8 mouse cellular contexts compared by ENCODE assay signal in genomic region chr2:28467860-28468485, GRCm38 (mm10). TPM values are rescaled to one million over a fixed set of nuclear protein-coding genes. Genes with fewer than 3 reads are reported as not detected.
A peak's percentile ranks its signal among the peaks of the same experiment; 100 is the strongest.
DNase-seq lines count a peak whose midpoint lies in the region; ATAC-seq and TF ChIP-seq lines count a peak whose summit lies in the region.

TSS of gene Mrps2 (plus strand) at chr2:28468066.

- peaks cover 21% of the 10 kb centered on the region for H3K27me3 ChIP-seq in heart, embryonic 10.5 days (ENCODE audit: insufficient read depth, poor library complexity, severe bottlenecking)
- H3K27me3 ChIP-seq in kidney, embryonic 15.5 days: peaks cover 12% of the 10 kb centered on the region

- H3K9me3 ChIP-seq in heart, embryonic 10.5 days: 0 out of 2 replicates have a peak, but pooled peaks cover 2% of the 10 kb centered on the region
- 0 out of 2 replicates have a peak, but pooled peaks cover 8% of the 10 kb centered on the region for H3K9me3 ChIP-seq in kidney, embryonic 15.5 days (replicated peaks)

- under 1% methylated on average over 52 of the region's 52 CpGs for WGBS in bone marrow, adult 2 months
- under 1% methylated on average over 52 of the region's 52 CpGs for WGBS in heart, embryonic 10.5 days
- under 1% methylated on average over 52 of the region's 52 CpGs for WGBS in kidney, embryonic 15.5 days

- no peak within 1 kb of the TSS for H3K27ac ChIP-seq in bone marrow, adult 2 months (ENCODE audit: control insufficient read depth, insufficient read depth, low read depth, low read length, poor library complexity)
- H3K27ac ChIP-seq in embryonic fibroblast, embryonic 13.5 days (ENCODE audit: insufficient read depth, low read length): no peak within 1 kb of the TSS
- H3K27ac ChIP-seq in heart, embryonic 10.5 days: peak within 1 kb of the TSS; percentile 95
- no peak within 1 kb of the TSS for H3K27ac ChIP-seq in kidney, embryonic 15.5 days

- H3K4me1 ChIP-seq in bone marrow, adult 2 months (ENCODE audit: control insufficient read depth, insufficient read depth, low read length): no peaks in the 10 kb centered on the region; the same call in 1 of the 2 replicates
- H3K4me1 ChIP-seq in embryonic fibroblast, embryonic 13.5 days (ENCODE audit: control insufficient read depth, insufficient read depth, low read length): no peaks in the 10 kb centered on the region
- peaks cover 25% of the 10 kb centered on the region for H3K4me1 ChIP-seq in heart, embryonic 10.5 days
- peaks cover 20% of the 10 kb centered on the region for H3K4me1 ChIP-seq in kidney, embryonic 15.5 days

- DNase-seq in 416B (ENCODE audit: low read depth) (peak; percentile 92), liver (peak; percentile 82)
- DNase-seq in heart, embryonic 10.5 days (ENCODE audit: low spot score): peak; percentile 95
- peak; percentile 80 to 92 for DNase-seq in spleen, postnatal 4 days (ENCODE audit: low spot score in 2 of 2)

- peak within 1 kb of the TSS; percentile 79 for H3K9ac ChIP-seq in kidney, embryonic 15.5 days

- peak; percentile 68; the same call in 1 of the 2 replicates for TF ChIP-seq POLR2A in bone marrow, adult 2 months (IDR thresholded peaks at IDR 0.05; ENCODE audit: borderline replicate concordance, control insufficient read depth, low read depth, low read length)
- TF ChIP-seq POLR2A in embryonic fibroblast, embryonic 13.5 days (IDR thresholded peaks at IDR 0.05; ENCODE audit: low read depth, low read length): peak; percentile 90

- peak within 1 kb of the TSS; percentile 77 for H3K4me3 ChIP-seq in bone marrow, adult 2 months (replicated peaks; ENCODE audit: control insufficient read depth, low read depth, low read length)
- peak within 1 kb of the TSS; percentile 76 for H3K4me3 ChIP-seq in embryonic fibroblast, embryonic 13.5 days (ENCODE audit: insufficient read depth, low read length)
- H3K4me3 ChIP-seq in heart, embryonic 10.5 days: peak within 1 kb of the TSS; percentile 92
- H3K4me3 ChIP-seq in kidney, embryonic 15.5 days (replicated peaks): peak within 1 kb of the TSS; percentile 70

- peak within 1 kb of the TSS; percentile 71 for H3K4me2 ChIP-seq in kidney, embryonic 15.5 days

- ATAC-seq in kidney, embryonic 15.5 days (replicated peaks; ENCODE audit: low FRiP score): peak; percentile 90
- peak; percentile 74 for ATAC-seq in monocyte, adult 5-6 weeks (replicated peaks; ENCODE audit: insufficient number of reproducible peaks, low FRiP score, low TSS enrichment, poor library complexity, severe bottlenecking)

- TF ChIP-seq CTCF in bone marrow, adult 2 months (IDR thresholded peaks at IDR 0.05; ENCODE audit: control insufficient read depth, insufficient read depth, low read length): peak; percentile 72
- TF ChIP-seq CTCF in embryonic fibroblast, embryonic 13.5 days (IDR thresholded peaks at IDR 0.05; ENCODE audit: borderline replicate concordance, insufficient read depth, low read length): peak; percentile 77

- H3K36me3 ChIP-seq in heart, embryonic 10.5 days: peaks cover 43% of the 10 kb centered on the region
- H3K36me3 ChIP-seq in kidney, embryonic 15.5 days: peaks cover 41% of the 10 kb centered on the region

RNA-seq across cellular contexts. Expression of gene Mrps2, which starts in this region (rescaled TPM):
- polyA plus RNA-seq in bone marrow, adult 2 months (2011; ENCODE audit: insufficient read depth, insufficient read length, low replicate concordance, missing spikeins): 8.8 and 13.7 TPM in 2 replicates
- 33.1 and 37.4 TPM in 2 replicates for polyA plus RNA-seq in embryonic fibroblast, embryonic 13.5 days (2011; ENCODE audit: insufficient read length, low read depth, missing spikeins)
- 60.7 and 67.7 TPM in 2 replicates for polyA plus RNA-seq in heart, embryonic 10.5 days (2016; fragmentation: Nextera tagmentation; extraction: Ambion mirVana)
- polyA plus RNA-seq in kidney, embryonic 15.5 days (2015; fragmentation: Nextera tagmentation; extraction: Ambion mirVana): 62.0 and 64.0 TPM in 2 replicates
- total RNA-seq in monocyte, adult 5-6 weeks (2017): 6.6 to 12.3 TPM (median 7.7 TPM) in 3 replicates
